Mouse (Mus musculus) frontal cortex, postnatal 36 days (tissue): ENCODE measurements around the gene Gm7356.
"Not testable (repeated sequence)": the region's sequence is repeated elsewhere in the genome, so short reads cannot be mapped to it uniquely, and the experiment has no call there.

Source experiments
- DNase-seq, 2 experiments: peaks; one replicate each; pipeline ENCODE4 v3.0.0; 2022; ENCODE audit warnings: low spot score in 2 of 2

Gm7356 gene

GRCm38 (mm10) chr17:14003604-14004003, at the start of gene Gm7356:
Gene Gm7356 (minus strand): TSS chr17:14003704.
- DNase-seq: not testable (repeated sequence)

DNA sequence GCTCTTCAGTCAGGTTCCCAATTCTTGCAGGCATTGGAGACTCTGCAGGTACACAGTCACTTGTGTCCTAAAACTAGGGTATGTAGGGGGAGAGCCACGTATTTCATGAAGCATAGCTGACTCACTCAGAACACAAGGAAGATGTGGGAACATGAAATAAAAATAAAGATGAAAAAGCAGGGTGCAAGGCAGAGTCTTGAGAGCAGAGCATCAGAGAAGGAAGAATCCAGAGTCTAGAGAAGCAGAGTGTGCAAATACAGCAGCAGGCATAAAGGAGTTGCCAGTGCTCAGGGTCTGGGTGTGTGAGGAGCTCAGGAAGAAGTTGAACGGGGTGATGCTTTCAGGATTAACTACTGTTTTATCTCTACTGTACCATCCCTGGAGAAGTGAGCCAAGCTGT, 38.4 kb upstream of the Gm7356 start:
- not testable (repeated sequence) for DNase-seq

DNA sequence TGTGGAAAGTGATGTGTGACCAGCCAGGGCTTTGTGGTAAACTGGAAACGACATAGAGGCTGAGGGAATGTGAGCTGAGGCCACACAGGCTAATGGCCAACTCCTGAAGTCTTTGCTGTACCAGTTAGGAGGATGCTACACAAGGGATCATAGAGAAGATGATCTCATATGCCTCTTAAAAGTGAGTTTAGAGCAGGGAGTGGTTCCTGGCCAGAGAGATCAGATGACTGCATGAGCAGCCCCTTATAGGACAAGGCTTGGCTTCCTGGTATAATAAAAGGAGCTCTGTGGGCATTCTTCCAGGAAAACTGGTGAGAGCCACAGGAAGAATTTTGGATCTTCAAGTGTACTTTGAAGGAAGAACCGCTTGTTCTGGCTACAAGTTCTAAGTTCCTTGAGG, 33.5 kb upstream of the Gm7356 start:
- DNase-seq: not testable (repeated sequence)

- DNase-seq: not testable (repeated sequence)
Measured at GRCm38 (mm10) chr17:14036113-14036512, 32.6 kb upstream of the Gm7356 start.

- not testable (repeated sequence) for DNase-seq
Measured at GRCm38 (mm10) chr17:13993425-13993824, 10.1 kb downstream of the Gm7356 start.

DNA sequence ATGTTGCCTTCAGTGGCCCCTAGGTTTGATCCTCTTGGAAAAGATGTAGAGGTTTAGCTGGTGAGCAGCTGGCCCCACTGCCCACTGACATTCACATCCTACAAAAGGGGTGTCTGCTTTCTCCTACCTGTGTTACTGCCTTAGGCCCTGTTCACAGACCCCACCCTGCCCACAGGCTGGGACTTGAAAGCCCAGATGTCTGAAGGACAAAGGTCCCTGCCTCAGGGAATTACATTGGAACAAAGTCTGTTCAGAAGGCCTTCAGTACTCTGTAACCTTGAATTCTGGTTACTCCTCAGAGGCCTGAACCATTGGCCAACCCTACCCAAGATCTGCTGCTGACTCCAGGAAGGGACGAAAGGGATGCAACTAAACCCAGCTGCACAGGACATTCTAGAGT, 15.8 kb downstream of the Gm7356 start:
- DNase-seq: no peak

- not testable (repeated sequence) for DNase-seq
Measured at GRCm38 (mm10) chr17:13970796-13971195, 32.7 kb downstream of the Gm7356 start.

DNA sequence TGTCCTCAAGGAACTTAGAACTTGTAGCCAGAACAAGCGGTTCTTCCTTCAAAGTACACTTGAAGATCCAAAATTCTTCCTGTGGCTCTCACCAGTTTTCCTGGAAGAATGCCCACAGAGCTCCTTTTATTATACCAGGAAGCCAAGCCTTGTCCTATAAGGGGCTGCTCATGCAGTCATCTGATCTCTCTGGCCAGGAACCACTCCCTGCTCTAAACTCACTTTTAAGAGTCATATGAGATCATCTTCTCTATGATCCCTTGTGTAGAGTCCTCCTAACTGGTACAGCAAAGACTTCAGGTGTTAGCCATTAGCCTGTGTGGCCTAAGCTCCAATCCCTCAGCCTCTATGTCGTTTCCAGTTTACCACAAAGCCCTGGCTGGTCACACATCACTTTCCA, 33.6 kb downstream of the Gm7356 start:
- DNase-seq: not testable (repeated sequence)

GRCm38 (mm10) chr17:13965048-13965447, 38.5 kb downstream of the Gm7356 start:
- DNase-seq: not testable (repeated sequence)

GRCm38 (mm10) chr17:13962245-13962644, 41.3 kb downstream of the Gm7356 start:
- not testable (repeated sequence) for DNase-seq

DNA sequence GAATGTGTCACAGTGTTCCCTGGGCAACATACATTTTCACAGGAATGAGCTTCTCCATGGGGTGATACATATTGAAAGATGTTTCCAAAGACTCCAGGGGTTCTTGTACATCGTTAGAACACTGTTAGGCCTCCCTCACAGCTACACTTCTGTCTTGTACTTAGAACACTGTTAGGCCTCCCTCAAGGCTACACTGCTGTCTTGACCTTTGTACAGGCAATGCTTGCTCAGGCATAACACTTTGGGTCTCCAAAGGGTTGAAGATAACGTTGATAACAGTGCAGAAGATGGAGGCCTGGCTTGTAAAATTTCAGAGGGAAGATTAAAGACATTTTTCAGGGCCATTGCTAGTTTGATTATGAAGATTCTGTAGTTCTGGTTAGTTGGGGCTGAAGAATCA, 45.4 kb downstream of the Gm7356 start:
- not testable (repeated sequence) for DNase-seq

DNA sequence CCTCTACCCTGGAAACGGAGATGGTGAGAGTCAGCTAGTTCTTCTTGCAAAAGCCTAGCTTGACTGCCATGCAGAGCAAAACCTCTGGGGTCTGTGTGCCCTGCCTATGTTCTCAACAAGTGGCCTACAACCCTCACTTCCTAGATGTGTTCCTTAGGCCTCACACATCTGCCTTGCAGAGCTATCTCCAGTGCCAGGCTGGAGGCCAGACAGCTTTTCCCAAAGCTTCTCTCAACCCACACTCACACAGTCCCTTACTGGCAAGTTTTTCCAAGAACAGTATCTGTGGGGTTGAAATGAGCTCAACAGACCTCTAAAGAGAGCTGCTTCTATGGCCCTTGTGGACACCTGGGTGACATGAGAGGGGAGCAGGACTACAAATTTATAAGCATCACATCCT, 51.9 kb downstream of the Gm7356 start:
- not testable (repeated sequence) for DNase-seq
